Mouse (Mus musculus) layer of hippocampus, postnatal 25 days (tissue): ENCODE data around the gene Hspd1. TPM values are rescaled to one million over a fixed set of nuclear protein-coding genes. Genes with fewer than 3 reads are reported as not detected.

Experiments
- DNase-seq, 2 experiments: peaks; one replicate each; pipeline ENCODE4 v3.0.0; 2022; ENCODE audit warnings: mixed read lengths in 2 of 2, low spot score in 1 of 2; ENCODE audit errors: extremely low spot score in 1 of 2
- total RNA-seq, 2 experiments: library from RNA; stranded (reverse); gene quantifications; 2 replicates each; pipeline ENCODE4 v1.2.3; 2021

The Hspd1 gene
- total RNA-seq, 2 experiments from 2014 or later: 166 to 180 TPM

DNA sequence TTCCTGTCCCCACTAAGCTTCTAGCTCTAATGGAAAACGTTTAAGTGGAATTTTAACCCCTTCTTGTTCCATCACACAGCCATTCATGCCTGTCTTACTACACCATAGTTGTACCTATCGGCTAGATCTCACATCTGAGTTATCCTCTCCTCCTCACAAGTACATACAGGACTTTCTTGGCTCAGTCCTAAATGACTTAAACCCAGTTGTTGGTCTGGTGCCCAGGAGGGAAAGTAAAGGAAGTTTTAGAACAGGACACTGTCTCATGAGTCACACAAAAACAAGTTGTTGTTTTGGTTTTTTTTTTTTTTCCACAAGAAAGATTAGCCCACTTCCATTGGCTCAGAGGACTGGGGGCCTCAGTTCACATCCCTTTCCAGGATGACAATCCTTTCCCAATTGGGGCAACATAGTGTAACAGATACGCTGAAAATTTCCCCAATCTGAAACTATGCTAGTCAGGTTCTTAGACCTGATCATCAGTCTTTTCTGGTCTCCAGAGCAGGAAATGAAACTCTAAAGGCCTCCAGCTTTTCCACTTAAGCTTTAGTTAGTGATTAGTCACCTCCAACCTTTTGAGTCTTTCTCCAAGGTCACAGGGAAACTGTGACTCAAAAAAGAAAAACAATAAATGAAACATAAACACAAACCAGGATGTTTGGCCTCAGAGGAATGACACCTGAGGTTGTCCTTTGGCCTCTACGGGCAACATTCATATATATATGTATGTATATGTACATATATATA is 39.0 kb downstream of the Hspd1 start:
- DNase-seq: no peak

DNA sequence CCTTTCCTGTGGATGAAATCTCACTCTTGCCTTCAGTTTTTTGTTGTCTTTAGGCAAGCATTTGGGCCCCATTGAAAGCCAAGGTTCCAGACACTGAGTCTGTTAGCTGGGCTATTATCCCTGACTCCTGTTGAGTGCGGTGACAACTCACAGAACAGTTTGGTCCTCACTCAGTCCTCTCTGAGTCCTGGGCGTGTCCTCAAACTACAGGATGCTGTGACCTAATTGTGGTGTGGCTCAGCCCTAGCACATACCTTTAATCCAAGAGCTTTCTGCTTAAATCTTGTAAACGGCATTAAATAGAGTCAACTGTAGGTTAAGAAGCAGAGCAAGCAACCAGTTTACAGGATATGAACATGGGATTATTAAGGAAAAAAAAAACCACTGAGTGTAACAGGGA is 44.9 kb downstream of the Hspd1 start:
- no peak for DNase-seq

DNA sequence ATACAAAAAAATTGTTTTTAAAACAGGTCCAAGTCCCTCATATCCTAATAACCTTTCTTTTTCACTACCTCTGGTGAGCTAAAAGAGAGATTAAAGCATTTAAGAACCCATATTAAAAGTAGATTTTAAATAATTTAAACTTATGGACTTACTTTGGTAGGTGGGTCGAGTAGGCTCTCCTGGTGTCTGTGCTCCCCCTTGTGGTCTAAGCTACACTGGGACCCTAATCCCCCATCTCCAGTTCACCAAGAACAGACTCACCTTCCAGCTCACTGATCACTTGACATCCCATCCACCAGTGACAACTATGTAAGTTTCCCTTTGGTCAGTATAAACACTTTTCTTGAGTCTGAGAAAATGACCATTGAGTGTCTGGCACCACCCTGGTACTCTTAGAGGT is 45.8 kb downstream of the Hspd1 start:
- DNase-seq: no peak

DNA sequence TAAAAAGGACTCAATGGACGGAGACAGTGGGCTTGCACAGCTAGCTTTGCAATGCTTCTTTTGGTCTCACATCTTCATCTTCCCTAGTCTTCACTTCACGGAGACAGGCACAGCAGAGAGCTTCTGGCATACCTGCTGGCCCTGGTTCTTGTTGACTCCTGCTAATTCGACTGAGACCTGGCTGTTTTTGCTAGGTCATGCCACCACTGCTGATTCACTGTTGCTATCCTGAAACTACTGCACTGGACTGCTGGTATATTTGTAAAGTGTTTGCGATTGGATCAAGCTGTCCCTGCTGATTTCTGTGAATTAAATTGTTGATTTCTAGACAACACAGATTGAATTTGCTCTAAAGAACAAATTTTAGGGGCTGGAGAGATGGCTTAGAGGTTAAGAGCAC is 46.4 kb downstream of the Hspd1 start:
- DNase-seq: no peak

DNA sequence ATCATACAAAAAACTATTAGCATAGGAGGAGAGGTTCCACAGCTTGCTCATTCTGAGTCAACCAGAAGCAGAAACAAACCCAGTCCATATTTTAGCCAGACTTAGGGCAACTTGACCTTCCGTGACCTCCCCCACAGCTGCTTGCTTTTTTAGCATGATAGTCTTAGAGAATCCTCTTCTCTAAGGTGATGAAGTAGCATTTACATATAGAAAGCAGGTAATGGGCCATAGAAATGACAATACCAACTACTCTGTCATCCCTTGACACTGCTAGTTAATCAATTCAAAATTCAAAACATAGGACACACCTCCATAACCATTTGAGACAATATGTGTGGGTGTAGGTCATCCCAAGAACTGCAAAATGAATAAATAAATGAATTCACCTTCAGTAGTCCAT is 48.1 kb downstream of the Hspd1 start:
- no peak for DNase-seq

DNA sequence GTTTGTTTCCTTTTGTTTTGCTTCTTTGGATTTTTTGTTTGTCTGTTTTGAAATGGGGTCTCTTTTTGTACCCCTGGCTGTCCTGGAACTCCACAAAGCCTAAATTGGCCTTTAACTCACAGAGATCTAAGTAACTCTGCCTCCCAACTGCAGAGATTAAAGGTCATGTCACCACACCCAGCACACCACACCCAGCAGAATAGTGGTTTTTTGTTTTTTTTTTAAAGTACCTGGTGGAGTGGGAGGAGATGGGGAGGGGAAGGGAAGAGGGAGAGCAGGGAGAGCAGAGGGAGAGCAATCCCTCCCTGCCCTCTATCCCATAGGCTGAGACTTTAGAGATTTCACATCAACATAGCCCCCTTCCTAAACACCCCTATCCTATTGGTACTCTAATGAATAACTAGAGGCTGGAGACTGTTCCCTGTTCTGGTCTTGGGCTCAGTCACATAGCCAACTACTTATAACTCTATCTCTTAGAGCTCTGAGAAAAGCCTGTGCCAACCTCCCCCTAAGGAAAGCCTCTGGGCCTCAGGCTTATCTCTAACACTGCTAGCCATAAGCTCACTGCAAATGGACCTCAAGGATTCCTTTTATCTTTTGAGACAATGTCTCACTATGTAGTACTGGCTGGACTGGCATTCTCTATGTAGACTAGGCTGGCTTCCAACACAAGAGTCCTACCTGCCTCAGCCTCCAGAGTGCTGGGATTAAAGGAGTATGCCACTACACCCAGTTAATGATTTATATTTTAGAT is 56.8 kb downstream of the Hspd1 start:
- no peak for DNase-seq

DNA sequence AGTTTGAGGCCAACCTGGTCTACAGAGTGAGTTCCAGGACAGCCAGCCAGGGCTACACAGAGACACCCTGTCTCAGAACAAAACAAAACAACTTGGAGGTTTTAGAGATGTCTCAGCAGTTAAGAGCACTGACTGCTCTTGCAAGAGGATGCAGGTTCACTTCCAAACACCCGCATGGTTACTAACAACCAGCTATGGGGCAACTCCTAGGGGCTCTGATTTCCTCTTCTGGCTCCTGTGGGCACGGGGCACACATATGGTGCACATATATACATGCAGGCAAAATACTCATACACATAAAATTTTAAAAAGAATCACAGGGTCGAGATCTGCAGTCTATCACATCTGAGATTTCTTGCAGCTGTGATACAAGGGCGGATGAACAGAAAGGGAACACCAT is 58.6 kb downstream of the Hspd1 start:
- DNase-seq: no peak

DNA sequence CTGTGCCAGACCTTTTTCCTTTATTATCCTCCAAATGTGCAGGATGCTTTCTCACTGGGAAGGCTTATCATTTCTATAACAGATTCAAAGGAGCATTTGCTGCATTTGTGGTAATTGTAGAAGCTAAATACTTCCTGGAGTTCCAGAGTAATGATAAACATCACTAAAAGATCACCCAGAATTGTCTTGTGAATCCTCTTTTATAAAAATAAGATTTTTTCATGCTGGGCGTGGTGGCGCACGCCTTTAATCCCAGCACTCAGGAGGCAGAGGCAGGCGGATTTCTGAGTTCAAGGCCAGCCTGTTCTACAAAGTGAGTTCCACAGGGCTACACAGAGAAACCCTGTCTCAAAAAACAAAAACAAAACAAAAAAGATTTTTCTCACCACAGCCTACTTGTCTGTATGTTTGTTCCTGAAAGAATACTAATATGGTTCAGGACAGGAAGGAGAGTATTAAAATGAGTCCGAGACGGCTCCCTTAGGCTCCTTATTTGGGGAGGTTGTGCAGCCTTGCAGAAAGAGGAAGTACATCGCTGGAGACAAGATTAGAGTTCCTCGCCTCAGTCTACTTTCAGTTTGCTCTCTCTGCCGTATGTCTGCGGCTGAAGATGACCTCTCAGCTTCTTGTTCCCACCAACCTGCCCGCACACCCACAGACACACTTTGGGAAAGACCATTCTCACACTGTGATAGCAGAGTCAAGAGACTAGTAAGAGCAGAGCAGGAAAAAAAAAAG is 59.4 kb downstream of the Hspd1 start:
- DNase-seq: no peak

DNA sequence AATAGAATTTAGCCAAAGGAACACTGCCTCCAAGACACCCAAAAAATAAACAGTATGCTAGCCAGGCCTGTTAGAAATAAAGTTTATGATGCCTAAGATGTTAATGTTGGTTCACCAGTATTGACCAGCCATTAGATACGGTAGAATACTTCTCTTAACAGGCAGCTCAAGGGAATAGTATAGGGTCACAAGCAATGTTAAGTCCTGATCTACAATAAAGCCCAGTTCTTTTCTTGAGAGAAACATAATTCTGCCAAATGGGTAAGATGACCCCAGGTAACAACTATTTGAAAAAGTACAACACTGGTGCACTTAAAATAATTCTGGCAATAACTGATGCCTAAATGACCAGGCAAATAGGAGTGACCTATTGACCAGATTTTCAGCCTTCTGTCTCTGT is 60.1 kb downstream of the Hspd1 start:
- no peak for DNase-seq

Other genes starting within 250 kb of the Hspd1 start
- gene Ankrd44, start 161.9 kb downstream of the Hspd1 start, total RNA-seq: 10 to 100 TPM; 17.1 to 17.3 TPM
- 100 to 1,000 TPM; 142 to 171 TPM for gene Sf3b1, start 60.8 kb downstream of the Hspd1 start, total RNA-seq
- gene Coq10b, start 35.5 kb downstream of the Hspd1 start, total RNA-seq: 10 to 100 TPM; 17.9 to 19.7 TPM
- gene Hspe1, start 111 bp downstream of the Hspd1 start, total RNA-seq: 10 to 100 TPM; 94.6 to 99.5 TPM
- 10 to 100 TPM; 57.1 to 57.5 TPM for gene Mob4, start 43.0 kb upstream of the Hspd1 start, total RNA-seq
- 10 to 100 TPM; 32.0 to 33.8 TPM for gene Rftn2, start 138.5 kb upstream of the Hspd1 start, total RNA-seq
- 1 to 10 TPM; 8.2 to 9.8 TPM for gene Mars2, start 148.9 kb upstream of the Hspd1 start, total RNA-seq